Mouse (Mus musculus): ENCODE results near the gene Adam11. TPM values are rescaled to one million over a fixed set of nuclear protein-coding genes. Genes with fewer than 3 reads are reported as not detected.

Gene Adam11
- total and polyA plus RNA-seq, 2 experiments, result 2.1 to 8.7 TPM

DNA sequence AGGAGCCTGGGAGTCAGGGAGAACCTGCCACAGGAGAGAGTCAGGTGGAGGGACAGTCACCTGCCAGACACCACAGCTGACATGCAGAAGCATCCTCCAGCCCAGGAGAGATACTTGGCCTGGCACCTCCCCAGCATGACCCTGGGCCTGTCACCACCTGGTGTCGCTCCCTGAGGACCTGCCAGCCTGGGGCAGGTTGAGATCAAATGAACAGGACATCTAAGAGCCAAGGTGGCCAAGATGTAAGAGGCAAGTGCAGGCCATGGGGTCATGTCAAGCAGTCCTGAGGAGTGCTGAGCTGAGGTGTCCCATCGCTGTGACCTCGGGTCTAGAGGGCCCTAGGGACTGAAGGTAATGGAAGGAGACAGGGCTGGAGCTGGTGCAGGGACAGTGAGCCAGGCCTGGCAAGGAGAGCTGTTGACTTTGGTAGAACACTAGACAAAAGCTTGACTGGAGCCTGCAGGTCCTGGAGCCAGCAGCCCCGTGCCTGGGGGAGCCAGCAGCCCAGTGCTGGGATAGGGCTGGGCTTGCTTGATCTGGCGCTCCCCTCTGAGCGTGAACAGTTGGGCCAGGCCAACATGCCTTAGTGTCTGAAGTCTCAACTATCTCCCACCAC is 5.9 kb downstream of the Adam11 start:
- Histone ChIP-seq H3K27me3 (ENCODE audit: control insufficient read depth, insufficient read depth, low read length) (no peaks in the 10 kb centered on the region), H3K27ac (replicated peaks; ENCODE audit: insufficient read depth, low read depth, low read length) (no peak overlapping the region), H3K36me3 (ENCODE audit: control insufficient read depth, insufficient read depth, low read length) (no peaks in the 10 kb centered on the region), H3K9ac (ENCODE audit: low read depth, low read length) (no peak overlapping the region), H3K79me2 (ENCODE audit: control insufficient read depth, insufficient read depth, low read length) (no peaks in the 10 kb centered on the region), H3K4me1 (ENCODE audit: control insufficient read depth, insufficient read depth, low read length) (peaks cover 3% of the 10 kb centered on the region; the same call in 1 of the 2 replicates), H3K4me3 (ENCODE audit: insufficient read depth, low read depth, low read length) (no peak overlapping the region)
- 30% methylated on average over 6 of the region's 6 CpGs for WGBS
- peak; percentile 77 for DNase-seq (ENCODE audit: extremely low read depth, low read depth, low spot score)
- 0 out of 2 replicates have a peak, but pooled peaks have one; percentile 6 for TF ChIP-seq CTCF (IDR thresholded peaks at IDR 0.05; ENCODE audit: low read depth, low read length)
- TF ChIP-seq POLR2A (IDR thresholded peaks at IDR 0.05; ENCODE audit: extremely low read depth, insufficient read depth, low read length), result no peak

DNA sequence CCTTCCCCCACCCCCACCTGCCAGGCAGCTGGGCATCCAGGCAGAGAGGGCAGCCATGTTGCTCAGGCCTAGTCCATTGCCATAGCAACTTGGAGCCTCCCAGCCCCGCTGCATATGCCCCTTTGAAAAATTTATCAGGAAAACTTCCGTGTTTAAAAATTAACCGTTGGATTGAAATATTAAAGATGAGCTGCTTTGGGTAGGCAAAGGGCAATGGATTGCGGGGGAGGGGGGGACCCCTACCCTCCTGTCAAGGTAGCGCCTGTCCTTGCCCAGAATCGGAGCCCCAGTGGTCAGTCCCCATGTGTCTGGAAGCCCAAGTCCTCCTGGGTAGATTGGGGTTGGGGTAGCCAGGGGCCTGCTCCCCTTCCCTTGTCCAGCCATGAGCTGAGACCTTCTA is 7.9 kb downstream of the Adam11 start:
- Histone ChIP-seq H3K9ac (ENCODE audit: low read depth, low read length) (no peak overlapping the region), H3K79me2 (ENCODE audit: control insufficient read depth, insufficient read depth, low read length) (no peaks in the 10 kb centered on the region), H3K4me3 (ENCODE audit: insufficient read depth, low read depth, low read length) (no peak overlapping the region), H3K27me3 (ENCODE audit: control insufficient read depth, insufficient read depth, low read length) (no peaks in the 10 kb centered on the region), H3K36me3 (ENCODE audit: control insufficient read depth, insufficient read depth, low read length) (no peaks in the 10 kb centered on the region), H3K4me1 (ENCODE audit: control insufficient read depth, insufficient read depth, low read length) (peaks cover 5% of the 10 kb centered on the region; the same call in 1 of the 2 replicates), H3K27ac (replicated peaks; ENCODE audit: insufficient read depth, low read depth, low read length) (no peak overlapping the region)
- TF ChIP-seq CTCF (IDR thresholded peaks at IDR 0.05; ENCODE audit: low read depth, low read length), result no peak
- TF ChIP-seq POLR2A (IDR thresholded peaks at IDR 0.05; ENCODE audit: extremely low read depth, insufficient read depth, low read length), result no peak
- 81% methylated on average over 6 of the region's 6 CpGs for WGBS
- DNase-seq (ENCODE audit: extremely low read depth, low read depth, low spot score), result no peak

DNA sequence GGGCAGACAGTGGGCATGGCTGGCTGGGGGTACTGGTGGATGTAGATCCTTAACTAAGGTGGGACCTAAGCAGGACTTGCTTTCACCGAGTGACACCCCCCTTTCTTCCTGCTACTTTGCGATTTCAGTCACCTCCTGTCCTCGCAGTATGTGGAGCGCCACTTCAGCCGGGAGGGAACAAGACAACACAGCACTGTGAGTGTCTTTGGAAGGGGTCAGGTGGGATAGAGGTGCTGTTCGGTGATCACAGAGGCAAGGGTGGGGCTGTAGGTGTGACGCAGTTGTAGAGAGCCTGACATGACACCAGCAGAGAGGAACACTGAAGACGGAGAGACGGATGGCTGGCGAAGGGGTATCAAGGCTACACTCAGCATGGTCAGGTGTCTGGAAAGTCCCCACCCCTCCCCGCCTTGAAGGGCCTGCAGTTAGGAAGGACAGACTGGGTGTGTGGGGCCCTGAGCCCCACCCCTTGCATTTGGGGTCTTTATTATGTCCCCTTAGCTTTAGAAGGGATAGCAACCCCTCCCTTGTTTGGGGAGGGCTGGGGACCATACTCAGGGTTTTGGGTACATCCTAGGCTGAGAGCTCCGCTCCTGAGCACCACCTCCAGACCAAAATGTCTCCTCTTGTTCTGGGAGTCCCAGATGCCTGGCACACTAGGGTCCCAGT is 8.9 kb downstream of the Adam11 start:
- Histone ChIP-seq H3K36me3 (ENCODE audit: control insufficient read depth, insufficient read depth, low read length) (no peaks in the 10 kb centered on the region), H3K4me1 (ENCODE audit: control insufficient read depth, insufficient read depth, low read length) (peaks cover 7% of the 10 kb centered on the region; the same call in 1 of the 2 replicates), H3K4me3 (ENCODE audit: insufficient read depth, low read depth, low read length) (no peak overlapping the region), H3K27me3 (ENCODE audit: control insufficient read depth, insufficient read depth, low read length) (no peaks in the 10 kb centered on the region), H3K9ac (ENCODE audit: low read depth, low read length) (no peak overlapping the region), H3K27ac (replicated peaks; ENCODE audit: insufficient read depth, low read depth, low read length) (no peak overlapping the region), H3K79me2 (ENCODE audit: control insufficient read depth, insufficient read depth, low read length) (no peaks in the 10 kb centered on the region)
- no peak for TF ChIP-seq CTCF (IDR thresholded peaks at IDR 0.05; ENCODE audit: low read depth, low read length)
- TF ChIP-seq POLR2A (IDR thresholded peaks at IDR 0.05; ENCODE audit: extremely low read depth, insufficient read depth, low read length), result no peak
- WGBS, result 90% methylated on average over 12 of the region's 12 CpGs
- DNase-seq (ENCODE audit: extremely low read depth, low read depth, low spot score), result no peak

DNA sequence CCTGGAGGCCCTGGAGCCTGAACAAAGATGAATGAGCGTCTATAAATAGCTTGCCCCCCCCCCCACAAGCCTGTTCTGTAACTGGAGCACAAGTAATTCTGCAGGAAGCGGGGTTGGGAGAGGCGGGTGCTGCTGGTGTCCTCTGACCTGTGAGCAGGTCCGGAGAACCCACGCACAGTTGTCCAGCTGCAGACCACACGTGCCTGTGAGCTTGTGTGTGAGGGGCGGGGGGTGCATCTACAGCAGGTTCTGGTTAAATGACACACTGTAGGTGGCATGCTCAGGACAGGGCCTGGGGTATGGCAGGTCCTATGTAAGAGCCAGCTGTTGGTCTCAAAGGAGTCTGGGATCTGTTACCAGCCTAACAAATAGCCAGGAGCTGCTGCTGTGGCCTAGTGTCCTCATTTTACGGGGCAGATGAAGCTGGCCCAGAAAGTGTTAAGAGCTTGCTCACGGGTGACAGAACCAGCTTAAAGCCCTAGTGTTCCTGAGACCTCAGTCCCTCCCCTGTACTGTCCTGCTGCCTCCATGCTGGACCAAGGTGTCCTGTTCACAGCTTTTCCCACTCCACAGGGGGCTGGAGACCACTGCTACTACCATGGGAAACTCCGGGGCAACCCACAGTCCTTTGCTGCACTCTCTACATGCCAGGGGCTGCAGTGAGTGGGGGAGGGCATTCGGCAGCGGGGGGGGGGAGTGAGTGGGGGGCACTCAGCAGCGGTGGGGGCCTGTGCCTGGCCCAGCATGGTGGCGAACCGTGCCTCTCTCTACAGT is 9.6 kb downstream of the Adam11 start:
- Histone ChIP-seq H3K27me3 (ENCODE audit: control insufficient read depth, insufficient read depth, low read length) (no peaks in the 10 kb centered on the region), H3K79me2 (ENCODE audit: control insufficient read depth, insufficient read depth, low read length) (no peaks in the 10 kb centered on the region), H3K4me3 (ENCODE audit: insufficient read depth, low read depth, low read length) (no peak overlapping the region), H3K36me3 (ENCODE audit: control insufficient read depth, insufficient read depth, low read length) (no peaks in the 10 kb centered on the region), H3K9ac (ENCODE audit: low read depth, low read length) (no peak overlapping the region), H3K4me1 (ENCODE audit: control insufficient read depth, insufficient read depth, low read length) (peaks cover 7% of the 10 kb centered on the region; the same call in 1 of the 2 replicates), H3K27ac (replicated peaks; ENCODE audit: insufficient read depth, low read depth, low read length) (no peak overlapping the region)
- 71% methylated on average over 15 of the region's 15 CpGs for WGBS
- no peak for DNase-seq (ENCODE audit: extremely low read depth, low read depth, low spot score)
- TF ChIP-seq CTCF (IDR thresholded peaks at IDR 0.05; ENCODE audit: low read depth, low read length), result no peak
- no peak for TF ChIP-seq POLR2A (IDR thresholded peaks at IDR 0.05; ENCODE audit: extremely low read depth, insufficient read depth, low read length)

DNA sequence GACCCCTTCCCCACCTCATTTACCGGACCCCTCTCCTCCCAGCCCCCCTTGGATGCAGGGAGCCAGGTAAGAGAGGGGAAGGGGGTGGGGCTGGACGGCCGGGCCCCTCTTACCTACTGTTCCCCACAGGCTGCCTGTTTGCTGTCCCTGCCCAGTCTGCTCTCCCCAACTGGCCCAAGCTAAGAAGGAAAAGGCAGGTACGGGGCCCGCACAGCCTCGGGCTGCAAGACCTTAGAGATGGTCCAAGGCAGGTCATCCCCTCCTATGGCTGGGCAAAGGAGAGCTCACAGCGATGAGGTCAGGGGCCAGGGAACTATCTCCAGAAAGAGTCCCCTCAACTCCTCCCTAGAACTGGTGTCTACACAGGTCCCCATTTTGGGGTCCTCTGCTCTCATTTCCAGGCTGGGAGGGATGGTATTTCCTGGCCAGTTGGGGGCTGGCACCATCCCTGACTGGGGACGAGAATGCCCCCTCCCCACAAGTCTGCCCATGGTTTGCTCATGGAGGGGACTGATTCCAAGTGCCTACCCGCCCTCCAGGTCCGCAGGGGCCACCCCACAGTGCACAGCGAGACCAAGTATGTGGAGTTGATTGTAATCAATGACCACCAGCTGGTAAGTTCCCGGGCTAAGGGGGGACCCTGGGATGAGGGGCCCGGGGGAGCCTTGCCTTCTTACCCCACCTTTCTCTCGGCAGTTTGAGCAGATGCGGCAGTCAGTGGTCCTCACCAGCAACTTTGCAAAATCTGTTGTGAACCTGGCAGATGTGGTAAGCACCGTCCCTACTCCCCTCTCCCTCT is 10.9 kb downstream of the Adam11 start:
- DNase-seq (ENCODE audit: extremely low read depth, low read depth, low spot score), result no peak

More for the DNA sequence above, 10.9 kb downstream of the Adam11 start:
- H3K4me1 ChIP-seq (ENCODE audit: control insufficient read depth, insufficient read depth, low read length), result peaks cover 5% of the 10 kb centered on the region; the same call in 1 of the 2 replicates
- H3K27me3 ChIP-seq (ENCODE audit: control insufficient read depth, insufficient read depth, low read length), result no peaks in the 10 kb centered on the region
- WGBS, result 49% methylated on average over 16 of the region's 16 CpGs
- no peaks in the 10 kb centered on the region for H3K79me2 ChIP-seq (ENCODE audit: control insufficient read depth, insufficient read depth, low read length)
- H3K4me3 ChIP-seq (ENCODE audit: insufficient read depth, low read depth, low read length), result no peak overlapping the region
- H3K9ac ChIP-seq (ENCODE audit: low read depth, low read length), result no peak overlapping the region
- no peak for TF ChIP-seq CTCF (IDR thresholded peaks at IDR 0.05; ENCODE audit: low read depth, low read length)
- TF ChIP-seq POLR2A (IDR thresholded peaks at IDR 0.05; ENCODE audit: extremely low read depth, insufficient read depth, low read length), result no peak
- H3K27ac ChIP-seq (replicated peaks; ENCODE audit: insufficient read depth, low read depth, low read length), result no peak overlapping the region
- H3K36me3 ChIP-seq (ENCODE audit: control insufficient read depth, insufficient read depth, low read length), result no peaks in the 10 kb centered on the region

Data from liver, adult 2 months (tissue).